Mouse (Mus musculus) kidney, adult 2 months (tissue): ENCODE results near the gene Thrap3. TPM values are rescaled to one million over a fixed set of nuclear protein-coding genes. Genes with fewer than 3 reads are reported as not detected.

ENCODE experiments used
- DNase-seq: peaks from one replicate; pipeline ENCODE4 v3.0.0; 2021
- H3K27ac ChIP-seq: fragments of 200-500 bp; 2 replicates; pipeline ENCODE4 v1.5.1; 2012; ENCODE audit warnings: low read depth, low read length, control low read depth, inconsistent platforms; ENCODE audit not compliant: insufficient read depth
- H3K27me3 ChIP-seq: fragments of 200-500 bp; replicated peaks from 2 replicates; pipeline ENCODE4 v1.6.1; 2012; ENCODE audit warnings: mild to moderate bottlenecking, moderate library complexity, low read length, inconsistent platforms; ENCODE audit not compliant: control insufficient read depth, insufficient read depth
- H3K36me3 ChIP-seq: fragments of 200-500 bp; 2 replicates; pipeline ENCODE4 v1.6.1; 2012; ENCODE audit warnings: mild to moderate bottlenecking, moderate library complexity, low read length, inconsistent platforms; ENCODE audit not compliant: control insufficient read depth, insufficient read depth
- H3K4me1 ChIP-seq: fragments of 200-500 bp; 2 replicates; pipeline ENCODE4 v1.6.1; 2011; ENCODE audit warnings: low read length; ENCODE audit not compliant: control insufficient read depth, insufficient read depth
- H3K4me3 ChIP-seq: fragments of 200-500 bp; 2 replicates; pipeline ENCODE4 v1.5.1; 2011; ENCODE audit warnings: mild to moderate bottlenecking, low read depth, low read length, control low read depth; ENCODE audit not compliant: insufficient read depth
- CTCF ChIP-seq: fragments of 200-500 bp; conservative IDR thresholded peaks from 2 replicates; pipeline ENCODE4 v1.5.1; 2011; ENCODE audit warnings: low read depth, mild to moderate bottlenecking, control low read depth, low read length, moderate library complexity, mixed read lengths; ENCODE audit not compliant: insufficient read depth, insufficient read length
- POLR2A ChIP-seq: fragments of 200-500 bp; IDR thresholded peaks from one replicate; pipeline ENCODE4 v1.6.1; 2011; ENCODE audit warnings: low read depth, low read length, control low read depth
- WGBS: fragments of 180-500 bp; shearing (Covaris S2); methylation state at CpG from one replicate; pipeline ENCODE4 v1.1.7; 2018; 5-methylcytosine and 5-hydroxymethylcytosine counted together
- polyA plus RNA-seq: library from polyadenylated mRNA; depleted of rRNA; stranded (reverse); fragments of >200 nt; gene quantifications from 2 replicates; pipeline ENCODE4 v1.2.3, GENCODE M21; 2012

The Thrap3 gene
- polyA plus RNA-seq, 1 experiment, result 51.0 TPM

DNA sequence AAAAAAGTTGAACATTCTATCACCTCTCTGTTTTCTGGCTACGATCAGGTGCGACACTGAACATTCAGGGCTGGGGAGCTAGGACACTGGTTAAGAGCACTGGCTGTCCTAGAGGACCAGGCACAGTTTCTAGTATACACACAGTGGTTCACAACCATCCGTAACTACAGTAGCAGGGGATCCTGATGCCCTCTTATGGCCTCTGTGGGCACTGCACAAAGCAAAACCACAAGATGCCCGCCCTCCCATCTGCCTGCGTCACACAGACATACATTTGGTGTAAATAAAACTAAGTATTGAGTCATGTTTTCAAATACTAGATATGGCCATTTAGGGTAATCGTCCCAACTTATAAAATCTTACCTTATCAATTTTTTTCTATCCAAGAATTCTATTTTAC, 45.0 kb downstream of the Thrap3 start:
- peak; percentile 47 for TF ChIP-seq CTCF
- no peak for TF ChIP-seq POLR2A
- no peak overlapping the region for H3K4me3 ChIP-seq
- H3K27ac ChIP-seq, result no peak overlapping the region
- WGBS, result 93% methylated on average over 6 of the region's 6 CpGs
- H3K4me1 ChIP-seq, result peaks cover 5% of the 10 kb centered on the region
- no peaks in the 10 kb centered on the region for H3K27me3 ChIP-seq
- DNase-seq, result no peak
- H3K36me3 ChIP-seq, result no peaks in the 10 kb centered on the region

DNA sequence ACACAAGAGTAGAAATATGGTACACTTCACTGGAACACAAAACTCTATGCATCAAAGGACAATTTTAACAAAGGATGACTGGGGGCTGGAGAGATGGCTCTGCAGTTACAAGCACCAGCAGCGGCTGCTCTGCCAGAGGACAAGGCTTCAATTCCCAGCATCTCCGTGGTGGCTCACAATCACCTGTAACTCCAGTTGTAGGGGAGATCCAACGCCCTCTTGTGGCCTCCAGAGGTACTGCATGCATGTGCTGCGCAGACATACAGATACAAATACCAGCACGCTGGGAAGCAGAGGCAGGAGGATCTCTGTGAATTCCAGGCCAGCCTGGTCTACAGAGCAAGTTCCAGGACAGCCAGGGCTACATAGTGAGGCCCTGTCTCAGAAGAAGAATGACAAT, 45.9 kb downstream of the Thrap3 start:
- Histone ChIP-seq H3K27me3 (no peaks in the 10 kb centered on the region), H3K4me3 (no peak overlapping the region), H3K27ac (no peak overlapping the region), H3K4me1 (peaks cover 5% of the 10 kb centered on the region), H3K36me3 (no peaks in the 10 kb centered on the region)
- no peak for DNase-seq
- 63% methylated on average over 5 of the region's 5 CpGs for WGBS
- TF ChIP-seq CTCF, result peak; percentile 73
- TF ChIP-seq POLR2A, result no peak

DNA sequence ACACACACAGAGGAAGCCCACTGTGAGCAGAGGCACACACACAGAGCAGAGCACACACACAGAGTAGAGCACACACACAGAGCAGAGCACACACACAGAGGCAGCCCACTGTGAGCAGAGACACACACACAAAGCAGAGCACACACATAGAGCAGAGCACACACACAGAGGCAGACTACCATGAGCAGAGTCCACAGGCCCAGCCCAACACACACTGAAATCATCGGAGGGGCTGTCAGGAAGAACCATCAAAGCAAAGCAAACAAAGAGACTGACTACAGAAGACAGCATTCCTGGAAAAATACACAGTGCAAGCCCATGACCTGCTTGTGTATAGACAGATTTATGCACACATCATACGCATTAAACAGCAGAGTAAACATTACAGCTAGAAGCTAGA, 46.7 kb downstream of the Thrap3 start:
- Histone ChIP-seq H3K4me3 (no peak overlapping the region), H3K27me3 (no peaks in the 10 kb centered on the region), H3K36me3 (no peaks in the 10 kb centered on the region), H3K27ac (peak overlapping the region; percentile 67), H3K4me1 (peaks cover 6% of the 10 kb centered on the region)
- no peak for DNase-seq
- no peak for TF ChIP-seq CTCF
- no peak for TF ChIP-seq POLR2A
- 32% methylated on average over 2 of the region's 2 CpGs for WGBS

DNA sequence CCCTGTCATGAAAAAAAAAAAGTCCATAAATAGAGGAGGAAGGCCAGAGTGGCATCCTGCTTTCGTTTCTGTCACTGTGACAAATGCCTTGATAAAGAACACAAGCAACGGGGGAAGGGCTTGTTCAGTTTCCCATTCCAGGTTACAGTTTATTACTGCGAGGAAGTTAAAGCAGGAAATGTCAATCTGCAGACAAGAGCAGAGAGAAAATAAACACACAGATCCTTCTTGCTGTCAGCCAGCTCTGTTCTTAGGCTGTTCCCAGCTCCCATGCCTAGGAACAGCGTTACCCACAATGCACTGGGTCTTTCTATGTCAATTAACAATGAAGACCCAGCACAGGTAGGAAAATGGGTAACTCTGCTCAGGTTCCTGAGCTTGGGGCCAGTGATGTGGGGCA, 47.4 kb downstream of the Thrap3 start:
- Histone ChIP-seq H3K27ac (peak overlapping the region; percentile 67), H3K27me3 (no peaks in the 10 kb centered on the region), H3K4me1 (peaks cover 12% of the 10 kb centered on the region), H3K36me3 (no peaks in the 10 kb centered on the region), H3K4me3 (no peak overlapping the region)
- DNase-seq, result peak; percentile 84
- 37% methylated on average over 4 of the region's 4 CpGs for WGBS
- TF ChIP-seq CTCF (no peak), POLR2A (no peak)

DNA sequence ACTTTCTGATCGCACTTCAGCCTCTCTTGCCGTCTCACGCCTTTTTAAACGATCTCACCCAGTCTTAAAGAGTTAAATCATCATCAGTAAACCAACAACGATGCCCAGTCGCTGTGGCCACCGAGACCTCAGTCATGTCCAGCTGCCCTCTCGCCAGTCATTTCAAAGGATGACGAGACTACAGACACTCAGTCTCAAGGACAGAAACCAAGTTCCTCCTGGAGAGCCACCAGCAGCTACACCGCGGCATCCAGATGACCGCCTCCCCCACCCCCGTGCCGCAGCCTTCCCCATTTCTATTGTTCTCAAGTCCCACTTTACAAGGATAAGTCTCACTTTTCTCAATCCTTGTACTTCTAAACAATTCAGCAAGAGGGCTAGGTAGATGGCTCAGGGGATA, 49.7 kb downstream of the Thrap3 start:
- H3K27ac ChIP-seq, result no peak overlapping the region
- no peaks in the 10 kb centered on the region for H3K27me3 ChIP-seq
- TF ChIP-seq CTCF (no peak), POLR2A (no peak)
- no peak overlapping the region for H3K4me3 ChIP-seq
- peaks cover 12% of the 10 kb centered on the region for H3K4me1 ChIP-seq
- H3K36me3 ChIP-seq, result no peaks in the 10 kb centered on the region; the same call in 1 of the 2 replicates
- WGBS, result 67% methylated on average over 14 of the region's 14 CpGs
- no peak for DNase-seq

DNA sequence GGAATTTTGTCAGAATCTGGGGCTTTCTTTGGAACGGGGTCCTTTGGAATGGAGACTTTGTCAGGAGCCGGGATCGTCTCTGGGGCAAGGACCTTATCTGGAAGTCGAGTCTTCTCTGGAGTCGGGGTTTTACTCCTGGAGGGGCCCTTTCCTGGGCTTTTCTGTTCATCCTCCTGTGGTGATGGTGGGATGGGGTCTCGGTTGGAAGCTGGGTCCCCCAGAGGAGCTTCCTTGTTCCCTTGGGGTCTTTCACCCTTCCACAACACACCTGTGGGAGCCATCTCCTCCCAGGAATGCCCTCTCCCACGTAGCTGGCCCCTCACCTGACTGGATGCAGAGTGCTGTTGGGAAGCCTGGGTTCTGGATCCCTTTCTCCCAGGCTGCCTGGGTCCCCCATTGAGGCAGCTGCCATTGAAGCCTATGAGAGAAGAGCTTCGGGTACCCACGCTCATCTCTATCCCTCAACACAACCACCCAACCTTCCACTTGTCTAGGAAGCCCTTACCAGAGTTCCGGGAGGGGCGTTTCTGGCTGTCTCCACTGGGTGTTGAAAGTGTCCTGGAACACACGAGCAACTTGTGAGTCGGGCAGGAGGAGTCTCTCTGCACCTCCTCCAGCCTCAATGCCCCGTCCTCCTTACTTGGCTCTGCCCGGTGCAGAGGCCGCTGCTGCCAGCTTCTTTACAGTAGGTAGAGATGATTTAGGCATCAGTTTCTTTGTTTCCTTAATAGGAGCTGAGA, 50.7 kb downstream of the Thrap3 start:
- Histone ChIP-seq H3K4me1 (peaks cover 16% of the 10 kb centered on the region), H3K4me3 (no peak overlapping the region), H3K27me3 (no peaks in the 10 kb centered on the region), H3K27ac (no peak overlapping the region), H3K36me3 (no peaks in the 10 kb centered on the region; the same call in 1 of the 2 replicates)
- TF ChIP-seq POLR2A (no peak), CTCF (no peak)
- WGBS, result 79% methylated on average over 16 of the region's 16 CpGs
- no peak for DNase-seq

DNA sequence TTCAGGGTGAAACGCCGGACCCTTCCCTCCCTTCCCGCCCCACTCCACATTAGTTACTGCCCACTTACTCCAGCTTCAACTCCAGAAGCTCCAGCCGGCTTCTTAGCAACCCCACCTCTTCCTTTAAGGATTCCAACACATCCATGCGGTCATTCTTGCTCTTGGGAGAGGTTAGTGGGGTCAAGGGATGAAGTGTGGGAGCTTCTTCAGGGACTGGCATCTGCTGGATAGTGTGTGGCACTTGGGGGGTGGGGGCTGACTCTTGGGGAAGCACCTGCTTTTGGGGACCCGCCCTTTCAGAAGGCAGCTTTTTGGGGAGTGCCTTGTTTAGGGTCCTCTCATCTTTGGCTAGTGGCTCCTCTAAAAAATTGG, 51.6 kb downstream of the Thrap3 start:
- no peak for DNase-seq
- peak overlapping the region; percentile 9; the same call in 1 of the 2 replicates for H3K4me3 ChIP-seq
- H3K27me3 ChIP-seq, result no peaks in the 10 kb centered on the region
- TF ChIP-seq POLR2A, result no peak
- TF ChIP-seq CTCF, result no peak
- WGBS, result 48% methylated on average over 6 of the region's 6 CpGs
- H3K4me1 ChIP-seq, result peaks cover 17% of the 10 kb centered on the region
- H3K36me3 ChIP-seq, result no peaks in the 10 kb centered on the region; the same call in 1 of the 2 replicates
- H3K27ac ChIP-seq, result peak overlapping the region; percentile 92
